Mouse (Mus musculus) bone marrow, adult 2 months (tissue): ENCODE data around the gene Ltc4s.

ENCODE experiments used
- CTCF ChIP-seq: fragments of 200-500 bp; IDR thresholded peaks from 2 replicates; pipeline ENCODE4 v1.5.1; 2011; ENCODE audit warnings: low read length, control low read depth; ENCODE audit not compliant: control insufficient read depth, insufficient read depth
- POLR2A ChIP-seq: fragments of 200-500 bp; IDR thresholded peaks from 2 replicates; pipeline ENCODE4 v1.6.1; 2011; ENCODE audit warnings: low read depth, mild to moderate bottlenecking, control low read depth, low read length, borderline replicate concordance; ENCODE audit not compliant: control insufficient read depth

DNA sequence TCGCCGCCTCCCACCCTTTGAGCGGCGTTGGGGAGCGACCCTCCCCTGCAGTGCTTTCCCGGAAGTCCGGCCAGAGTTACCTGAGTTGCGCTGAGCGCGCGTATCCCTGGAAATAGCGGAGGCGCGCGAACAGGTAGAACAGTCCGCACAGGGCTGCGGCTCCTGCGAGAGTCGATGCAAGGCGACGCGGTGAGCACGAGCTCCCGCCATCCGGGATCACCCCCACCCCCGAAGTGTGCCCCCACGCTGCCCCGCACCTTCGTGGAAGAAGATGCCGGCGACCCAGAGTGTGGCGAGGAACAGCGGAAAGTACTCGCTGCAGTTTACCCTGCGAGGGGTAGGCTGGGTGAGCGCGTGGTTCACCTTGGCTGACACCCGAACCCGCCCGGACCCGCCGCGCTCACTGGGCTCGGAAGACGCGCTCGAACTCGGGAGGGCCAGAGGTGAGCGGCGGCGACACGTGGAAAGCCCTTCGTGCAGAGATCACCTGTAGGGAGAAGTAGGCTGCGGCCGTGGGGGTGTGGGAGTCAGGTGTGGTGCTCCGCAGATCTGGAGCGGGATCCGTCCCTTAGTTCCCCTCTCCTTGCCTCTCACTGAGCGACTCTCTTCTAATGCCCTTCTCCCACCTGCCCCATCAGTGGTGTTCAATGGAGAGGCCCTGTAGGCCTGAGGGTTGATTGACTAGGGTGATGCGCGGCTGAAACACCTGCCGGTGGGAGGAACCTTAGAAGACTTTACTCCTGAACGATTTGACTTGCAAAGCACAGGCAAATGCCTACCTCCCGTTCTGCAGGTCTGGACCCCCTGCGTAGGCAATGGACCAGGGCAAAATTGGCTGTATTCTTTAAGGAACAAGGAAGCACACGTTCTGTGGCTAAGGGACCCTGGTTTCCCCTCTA is 1.2 kb downstream of the Ltc4s start:
- no peak for TF ChIP-seq POLR2A
- TF ChIP-seq CTCF, result no peak
